Mouse (Mus musculus) lung, postnatal 4 days (tissue): ENCODE measurements around the gene Pnmal1.
A peak's percentile ranks its signal among the peaks of the same experiment; 100 is the strongest.

ENCODE experiments used
- DNase-seq, 2 experiments: peaks; one replicate each; pipeline ENCODE4 v3.0.0; 2021

The Pnmal1 gene

DNA sequence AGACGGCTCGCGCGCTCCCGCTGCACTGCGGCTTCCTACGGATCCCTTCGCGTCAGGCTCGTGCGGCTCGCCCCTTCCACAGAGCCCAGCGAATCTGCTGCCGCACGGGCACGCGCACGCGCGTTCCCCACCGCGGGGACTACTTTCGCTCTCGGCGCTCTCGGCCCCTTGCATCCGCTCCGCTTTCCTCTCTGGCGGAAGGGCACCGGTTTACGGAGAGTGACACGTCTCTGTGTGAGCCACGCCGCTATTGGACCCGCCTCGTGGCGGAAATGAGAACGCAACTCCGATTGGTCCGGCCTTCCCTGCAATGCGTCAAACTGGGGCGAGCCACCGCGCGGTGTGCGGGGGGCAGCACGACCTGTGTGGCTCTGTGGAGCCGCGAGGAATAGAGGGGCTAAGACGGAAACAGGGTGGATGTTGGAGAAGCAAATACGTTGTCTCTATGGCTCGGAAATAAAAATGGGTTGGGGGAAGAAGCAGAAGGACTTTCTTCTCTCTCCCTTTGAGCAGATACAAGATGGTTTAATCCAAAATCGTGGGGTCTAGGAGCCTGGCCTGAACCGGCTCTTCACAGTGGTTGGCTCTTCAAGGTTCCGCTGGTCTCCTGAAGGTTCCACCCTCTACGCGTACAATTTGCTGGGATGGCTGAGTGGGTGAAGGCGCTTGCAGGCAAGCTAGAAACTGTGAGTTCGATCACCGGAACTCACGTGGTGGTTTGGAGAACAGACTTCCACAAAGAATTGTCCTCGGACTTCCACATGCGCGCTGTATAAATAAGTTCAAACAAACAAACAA lies 35.2 kb upstream of the Pnmal1 start, which contains the start of gene Calm3:
TSS of gene Calm3 (minus strand) at position 78 of the 798 bp plus-strand sequence.
- peak; percentile 100 for DNase-seq

DNA sequence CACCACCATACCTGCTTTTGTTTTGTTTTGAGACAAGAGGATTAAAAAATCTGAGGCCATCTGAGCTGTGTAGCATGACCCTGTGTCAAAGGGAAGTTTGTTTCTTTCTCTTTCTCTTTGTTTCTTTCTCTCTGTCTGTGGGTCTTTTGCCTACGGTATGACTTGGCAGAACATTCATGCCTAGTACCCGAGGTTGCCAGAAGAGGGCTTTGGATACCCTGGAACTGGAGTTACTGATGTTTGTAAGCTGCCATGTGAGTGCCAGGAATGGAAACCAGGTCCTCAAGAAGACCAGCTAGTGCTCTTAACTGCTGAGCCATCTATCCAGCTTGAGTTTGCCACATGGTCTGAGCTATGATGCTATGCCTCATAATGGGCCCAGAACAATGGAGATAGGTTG lies 31.1 kb upstream of the Pnmal1 start:
- DNase-seq: no peak

DNA sequence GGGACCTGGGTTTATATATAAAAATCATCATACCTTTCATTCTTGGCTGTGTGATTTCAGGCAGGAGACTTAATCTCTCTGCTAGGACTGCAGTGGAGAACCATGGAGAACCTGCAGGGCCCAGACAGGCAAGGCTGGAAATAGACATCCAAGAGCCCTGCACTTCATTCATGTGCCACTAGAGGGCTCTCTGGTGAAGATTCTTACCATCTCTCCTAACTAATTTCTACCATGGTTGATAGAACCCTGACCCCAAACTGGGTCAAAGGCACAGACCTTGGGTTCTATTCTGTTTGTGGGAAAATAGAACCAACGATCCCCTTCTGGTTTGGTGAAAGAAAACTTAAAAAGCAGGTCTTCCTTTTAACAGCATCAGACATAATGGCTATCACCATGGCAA lies 28.6 kb upstream of the Pnmal1 start:
- peak in 1 of 2 experiments; percentile 75 for DNase-seq

DNA sequence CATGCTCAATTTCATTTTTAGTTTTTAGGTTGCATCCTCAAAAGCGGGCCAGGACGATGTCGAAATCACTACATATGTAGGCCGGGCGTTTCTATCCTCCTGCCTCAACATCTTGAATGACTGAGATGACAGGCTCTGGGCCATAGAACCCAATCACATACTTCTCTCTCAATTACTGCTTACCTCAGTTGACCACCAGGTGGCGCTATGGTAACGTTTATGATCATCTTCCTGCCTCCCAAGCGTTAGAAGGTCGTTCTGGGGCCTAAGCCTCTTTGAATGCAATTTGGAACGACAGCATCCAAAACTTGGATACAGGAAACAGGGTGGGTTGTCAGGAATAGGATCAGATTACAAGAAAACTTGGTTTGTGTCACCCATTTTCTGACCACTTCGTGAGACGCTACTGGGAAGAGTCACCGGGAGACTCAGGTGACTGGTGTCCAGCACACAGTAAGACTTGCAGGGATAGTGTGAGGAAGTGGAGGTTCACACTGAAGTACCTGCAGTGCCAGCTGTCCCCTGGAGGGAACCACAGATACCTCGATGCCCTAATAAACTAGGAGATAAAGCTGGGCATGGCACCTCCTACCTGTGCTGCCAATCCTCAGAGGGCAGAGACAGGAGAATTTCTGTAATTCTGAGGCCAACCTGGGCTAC lies 27.4 kb upstream of the Pnmal1 start:
- peak; percentile 42 to 87 for DNase-seq

DNA sequence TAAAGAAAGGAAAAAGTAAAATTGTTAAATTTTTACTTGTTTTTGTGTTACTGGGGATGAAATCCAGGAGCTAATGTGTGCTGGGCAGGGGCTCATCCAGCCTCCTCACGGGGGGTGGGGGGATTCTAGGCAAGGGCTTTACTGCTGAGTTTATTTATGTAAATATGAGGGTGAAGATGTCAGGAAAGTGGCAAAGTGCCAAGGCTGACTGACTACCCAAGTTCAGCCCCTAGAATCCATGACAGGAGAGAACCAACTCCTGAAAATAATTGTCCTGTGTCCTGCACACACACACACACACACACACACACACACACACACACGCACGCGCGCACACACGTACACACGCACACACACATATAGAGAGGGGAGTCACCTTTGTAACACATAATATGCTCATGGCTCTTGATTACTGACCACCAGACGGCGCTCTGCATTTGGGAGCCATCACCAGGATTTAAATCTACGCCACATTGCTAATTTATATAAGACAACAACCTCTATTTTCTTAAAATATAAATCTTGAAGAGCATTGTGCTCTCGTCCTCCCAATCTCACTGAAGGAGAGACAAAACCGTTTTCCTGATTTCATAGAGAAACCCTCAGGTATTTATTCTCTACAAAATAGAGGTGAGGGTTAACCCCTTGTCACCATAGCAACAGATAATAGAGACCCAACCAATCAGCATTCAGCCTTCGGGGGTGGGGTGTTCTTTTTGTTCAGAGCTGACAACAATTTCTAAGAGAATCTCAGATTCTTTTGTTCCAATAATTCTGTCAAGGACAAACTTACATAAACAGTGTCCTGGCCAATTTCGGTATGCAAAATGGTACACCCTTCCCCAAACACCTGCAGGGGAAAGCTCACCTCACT lies 26.5 kb upstream of the Pnmal1 start:
- peak in 1 of 2 experiments; percentile 60 for DNase-seq

DNA sequence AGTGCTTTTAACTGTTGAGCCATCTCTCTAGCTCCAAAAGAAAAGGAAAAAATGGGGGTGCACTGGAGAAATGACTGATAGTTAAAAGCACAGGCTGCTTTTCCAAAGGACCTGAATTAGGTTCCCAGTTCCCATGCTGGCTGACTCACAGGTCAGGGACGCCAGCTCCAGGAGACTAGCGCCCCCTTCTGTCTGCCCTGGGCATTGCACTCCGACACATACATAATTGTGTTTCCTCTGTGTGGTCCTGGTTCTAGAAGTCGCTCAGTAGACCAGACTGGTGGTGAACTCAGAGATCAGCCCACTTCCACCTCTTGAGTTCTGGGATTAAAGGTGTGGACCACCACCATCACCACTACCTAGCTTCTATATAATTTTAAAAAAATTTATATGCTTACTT lies 22.2 kb upstream of the Pnmal1 start:
- DNase-seq: no peak

DNA sequence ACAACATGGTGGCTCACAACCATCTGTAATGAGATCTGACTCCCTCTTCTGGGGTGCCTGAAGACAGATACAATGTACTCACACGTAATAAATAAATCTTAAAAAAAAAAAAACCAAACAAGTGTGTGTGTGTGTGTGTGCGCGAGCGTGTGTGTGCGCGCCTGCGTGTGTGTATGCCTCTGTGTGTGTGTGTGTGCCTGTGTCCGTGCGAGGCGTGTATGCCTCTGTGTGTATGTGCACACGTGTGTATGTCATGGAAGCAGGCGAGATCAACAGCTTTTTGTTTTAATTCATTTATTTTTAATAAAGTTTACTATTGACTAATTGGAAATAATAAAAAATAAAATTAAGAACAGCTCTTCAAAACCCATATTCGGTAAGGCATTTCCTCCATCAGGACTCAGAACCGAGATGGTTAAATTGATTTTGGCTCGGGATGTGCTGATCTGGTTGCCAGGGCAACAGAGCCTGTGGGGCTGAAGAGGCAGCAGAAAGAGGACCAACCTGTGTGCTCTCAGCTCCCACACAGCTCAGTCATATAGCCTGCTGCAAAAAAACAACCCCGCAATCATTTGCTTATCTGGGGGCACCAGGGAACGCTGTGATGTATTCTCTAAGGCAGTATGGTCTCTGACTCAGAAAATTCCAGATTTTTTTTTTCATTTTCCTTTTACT lies 21.2 kb upstream of the Pnmal1 start:
- no peak for DNase-seq

DNA sequence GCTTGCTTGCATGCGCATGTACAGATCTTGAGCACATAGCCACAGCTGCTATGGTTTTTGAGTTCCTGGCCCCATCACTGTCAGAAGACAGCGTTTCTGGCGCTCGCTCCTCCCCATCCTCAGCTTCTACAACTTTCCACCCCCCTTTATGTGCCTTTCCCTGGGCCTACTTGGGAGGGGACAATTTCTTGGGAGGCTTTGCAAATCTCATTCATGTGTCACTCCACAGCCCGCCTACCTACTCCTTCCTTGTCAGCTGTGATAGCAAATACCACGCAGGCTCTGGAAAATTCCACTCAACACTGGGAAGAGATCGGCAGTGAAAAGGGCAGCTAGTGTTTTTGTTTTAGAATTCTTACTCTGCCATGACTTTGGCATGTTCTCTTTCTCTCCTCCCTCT lies 19.2 kb upstream of the Pnmal1 start:
- DNase-seq: peak in 1 of 2 experiments; percentile 38

DNA sequence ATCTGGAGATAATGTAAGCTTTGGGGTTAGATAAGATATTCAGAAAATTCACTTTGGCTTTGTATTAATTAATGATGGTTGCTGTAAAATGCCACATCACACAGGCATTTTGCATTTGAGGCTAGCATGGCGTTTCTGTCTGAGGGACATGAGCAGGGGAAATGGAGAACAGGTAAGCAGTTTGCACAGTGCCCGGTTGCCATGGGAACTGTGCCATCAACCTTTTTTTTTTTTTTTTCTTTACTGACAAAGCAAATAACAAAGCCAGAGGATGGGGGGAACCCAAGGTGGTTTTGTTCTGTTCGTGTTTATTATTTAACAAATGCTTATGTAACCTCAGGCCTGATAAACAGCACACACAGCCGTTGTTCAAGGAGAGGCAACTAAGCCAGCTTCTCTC lies 16.6 kb upstream of the Pnmal1 start:
- DNase-seq: no peak

DNA sequence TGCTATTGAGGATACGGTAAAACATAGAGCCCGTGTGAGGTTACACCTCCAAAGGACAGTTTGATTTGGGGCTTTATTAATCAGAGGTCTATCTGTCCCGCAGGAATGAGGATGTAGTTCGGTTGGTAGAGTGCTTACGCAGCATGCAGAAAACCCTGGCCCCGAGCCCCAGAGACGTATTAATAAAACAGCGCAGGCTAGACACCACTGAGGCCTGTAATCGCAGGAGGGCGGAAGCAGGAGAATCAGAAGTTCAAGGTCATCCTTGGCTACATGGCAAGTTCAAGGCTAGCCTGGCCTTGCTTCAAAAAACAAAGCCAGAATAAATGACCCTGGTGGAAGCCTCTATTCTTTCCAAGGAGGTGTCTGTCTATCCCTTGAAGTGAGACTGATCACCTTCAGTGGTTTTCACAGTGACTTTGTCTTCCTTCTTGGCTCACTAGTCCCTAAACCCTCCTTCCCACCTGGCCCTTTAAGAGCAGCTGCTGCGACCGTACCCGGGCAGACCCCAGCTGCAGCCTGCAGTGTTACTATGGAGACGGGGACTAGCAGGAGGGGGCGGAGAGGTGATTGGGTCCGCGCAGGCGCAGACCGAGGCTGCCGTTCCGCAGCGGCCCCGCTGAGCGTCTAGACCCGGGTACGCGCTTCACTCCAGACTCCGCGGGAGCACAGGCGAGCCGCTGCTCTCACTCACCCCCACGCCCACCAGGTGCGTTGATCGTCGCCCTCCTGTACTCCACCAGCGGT lies 15.2 kb upstream of the Pnmal1 start, which contains the start of gene Pnmal2:
TSS of gene Pnmal2 (plus strand) at position 622 of the 747 bp plus-strand sequence.
- DNase-seq: peak; percentile 79 to 90

DNA sequence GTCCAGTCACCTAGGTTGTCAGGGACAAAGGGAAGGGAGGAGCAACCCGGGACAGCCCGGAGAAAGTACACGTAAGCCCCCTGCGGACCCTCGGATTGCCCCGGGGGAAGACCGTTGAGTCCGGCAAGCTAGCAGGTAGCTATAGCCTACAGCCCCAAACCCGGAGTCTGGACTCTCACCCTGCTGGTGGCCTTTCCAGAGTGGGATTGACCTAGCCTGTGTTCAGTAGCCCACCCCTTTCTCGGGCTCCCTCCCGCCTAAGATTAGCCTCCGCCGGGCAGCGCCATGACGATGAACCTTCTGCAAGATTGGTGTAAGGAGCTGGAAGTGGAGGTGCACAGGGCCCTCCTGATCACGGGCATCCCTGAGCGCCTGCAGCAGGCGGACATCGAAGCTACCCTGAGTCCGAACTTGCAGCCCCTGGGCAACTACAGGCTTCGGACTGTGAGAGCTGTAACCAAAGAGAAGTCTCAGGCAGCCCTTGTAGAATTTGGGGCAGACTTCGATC lies 14.6 kb upstream of the Pnmal1 start:
- no peak for DNase-seq

DNA sequence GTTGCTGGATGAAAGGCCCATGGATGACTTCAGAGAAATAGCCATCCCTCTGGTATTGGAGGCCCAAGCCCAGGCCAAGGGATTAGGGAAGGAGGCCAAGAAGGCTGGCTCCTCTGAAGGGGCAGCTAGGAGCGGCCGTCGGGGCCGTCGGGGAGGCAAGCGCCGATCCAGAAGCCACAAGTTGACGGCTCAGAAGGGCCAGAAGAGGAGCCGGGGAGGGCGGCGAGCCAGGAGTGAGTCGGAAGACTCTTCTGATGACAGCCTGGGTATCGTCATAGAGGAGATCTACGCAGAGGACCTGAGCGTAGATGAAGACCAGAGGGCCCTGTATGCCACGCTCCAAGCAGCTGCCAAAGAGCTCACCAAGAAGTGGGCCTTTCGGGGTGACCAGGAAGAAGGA lies 14.1 kb upstream of the Pnmal1 start:
- DNase-seq: no peak

DNA sequence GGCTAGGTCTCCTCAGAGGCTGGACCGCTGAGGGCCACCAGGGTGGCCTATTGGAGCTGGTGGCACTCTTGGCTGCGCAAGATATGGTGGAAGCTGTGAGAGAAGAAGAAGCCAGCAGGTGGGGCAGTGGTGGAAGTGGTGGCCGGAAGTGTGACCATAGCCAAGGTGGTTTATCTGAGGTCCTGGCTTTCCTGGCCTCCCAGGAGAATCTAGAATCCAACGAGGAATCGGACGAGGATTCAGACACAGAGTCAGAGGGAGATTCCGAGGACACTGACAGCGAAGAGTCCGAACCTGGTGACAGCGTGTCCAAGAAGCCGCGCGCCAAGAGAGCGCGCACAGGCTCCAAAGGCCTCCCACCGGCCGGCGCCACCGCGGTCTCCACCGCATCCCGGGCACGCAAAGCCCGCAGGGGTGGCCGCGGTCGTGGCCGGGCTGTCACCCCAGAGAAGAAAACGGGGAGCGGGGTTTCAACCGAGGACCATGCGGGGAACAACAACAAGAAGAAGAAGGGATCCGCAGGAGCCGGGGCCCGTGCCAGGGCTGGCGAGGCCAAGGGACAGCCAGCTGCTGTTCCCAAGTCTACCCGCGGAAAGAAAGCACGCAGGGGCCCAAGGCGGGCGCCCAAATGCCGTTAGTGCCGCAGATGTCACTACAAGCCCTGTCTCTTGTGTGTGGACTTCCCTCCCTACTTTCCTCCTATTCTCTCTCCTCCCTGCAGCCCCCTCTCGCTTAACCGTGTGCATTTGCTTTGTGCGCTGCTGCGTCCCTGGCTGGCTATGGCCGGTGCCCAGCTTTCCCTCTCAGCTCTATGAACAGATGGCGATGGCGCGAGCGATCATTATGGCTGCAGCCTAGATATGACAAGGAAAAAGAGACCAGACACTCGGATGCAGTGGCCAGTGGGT lies 12.8 kb upstream of the Pnmal1 start:
- DNase-seq: peak; percentile 21 to 41

DNA sequence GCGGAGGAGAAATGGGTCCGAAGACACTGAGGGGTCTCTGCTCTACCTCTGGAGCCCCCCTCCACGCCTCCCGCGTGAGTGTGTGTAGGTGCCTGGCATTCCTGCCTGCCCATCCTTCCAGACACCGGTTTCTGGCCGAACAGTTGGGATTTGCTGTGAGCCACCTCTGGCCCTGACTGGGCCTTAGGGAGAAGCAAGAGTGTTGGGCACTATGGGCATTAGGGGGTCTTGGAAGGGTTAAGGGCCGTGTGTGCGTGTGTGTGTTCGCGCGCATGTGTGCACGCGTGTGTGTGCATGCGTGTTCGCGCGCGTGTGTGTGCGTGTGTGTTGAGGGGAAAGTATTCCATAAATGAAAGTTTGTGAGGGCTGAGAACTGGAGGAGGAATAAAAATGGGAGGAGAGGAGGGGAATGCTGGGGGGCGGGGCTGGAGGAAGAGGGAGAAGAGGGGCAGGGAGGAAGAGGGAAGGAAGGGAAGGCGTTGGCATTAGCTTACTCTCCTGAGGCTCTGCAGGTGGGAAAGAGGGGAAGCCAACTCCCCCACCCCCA lies 12.1 kb upstream of the Pnmal1 start:
- no peak for DNase-seq

DNA sequence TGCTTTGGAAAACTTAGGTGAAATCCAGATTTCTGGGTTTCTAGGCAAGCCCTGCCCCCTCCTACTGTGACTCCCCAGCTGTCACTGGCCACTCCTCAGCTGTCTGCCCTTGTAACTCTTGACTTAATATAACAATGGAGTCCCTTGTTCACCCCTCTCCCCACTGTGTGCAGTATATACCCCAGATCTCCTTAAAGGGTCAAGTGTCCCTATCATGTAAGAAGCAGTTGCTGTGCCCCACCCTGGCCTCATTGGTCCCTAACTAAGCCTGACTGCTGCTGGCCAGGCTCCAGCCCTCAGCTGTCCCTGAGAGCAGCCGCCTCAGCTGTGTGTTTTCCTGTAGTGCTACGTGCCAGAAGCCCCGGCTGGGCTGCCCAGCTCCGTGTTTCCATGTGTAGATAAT lies 11.5 kb upstream of the Pnmal1 start:
- DNase-seq: peak; percentile 57 to 82

DNA sequence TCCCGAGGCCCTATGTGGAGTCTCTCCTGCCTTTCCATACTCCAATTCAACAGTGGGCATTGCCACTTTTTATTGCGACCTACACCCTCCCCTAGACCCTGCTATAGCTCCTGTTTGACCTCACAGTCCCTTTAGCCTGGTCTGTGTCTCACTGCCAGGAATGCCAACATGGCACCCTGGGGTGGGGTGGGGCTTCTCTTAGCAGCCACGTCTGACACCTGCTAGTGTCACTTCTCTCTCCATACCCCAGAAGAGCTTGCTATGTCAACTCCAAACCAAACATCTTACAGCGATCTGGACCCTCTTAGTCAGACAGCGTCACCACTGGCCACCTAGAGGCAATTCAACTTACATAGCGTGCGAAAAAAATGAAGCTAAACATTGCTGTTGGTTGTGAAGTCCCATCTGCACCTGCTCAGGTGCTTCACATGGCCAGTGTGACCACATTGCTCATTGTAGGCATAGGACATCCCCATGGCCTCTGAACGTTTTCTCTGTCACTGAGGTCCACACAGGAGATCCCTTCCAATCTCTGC lies 10.5 kb upstream of the Pnmal1 start:
- DNase-seq: no peak

DNA sequence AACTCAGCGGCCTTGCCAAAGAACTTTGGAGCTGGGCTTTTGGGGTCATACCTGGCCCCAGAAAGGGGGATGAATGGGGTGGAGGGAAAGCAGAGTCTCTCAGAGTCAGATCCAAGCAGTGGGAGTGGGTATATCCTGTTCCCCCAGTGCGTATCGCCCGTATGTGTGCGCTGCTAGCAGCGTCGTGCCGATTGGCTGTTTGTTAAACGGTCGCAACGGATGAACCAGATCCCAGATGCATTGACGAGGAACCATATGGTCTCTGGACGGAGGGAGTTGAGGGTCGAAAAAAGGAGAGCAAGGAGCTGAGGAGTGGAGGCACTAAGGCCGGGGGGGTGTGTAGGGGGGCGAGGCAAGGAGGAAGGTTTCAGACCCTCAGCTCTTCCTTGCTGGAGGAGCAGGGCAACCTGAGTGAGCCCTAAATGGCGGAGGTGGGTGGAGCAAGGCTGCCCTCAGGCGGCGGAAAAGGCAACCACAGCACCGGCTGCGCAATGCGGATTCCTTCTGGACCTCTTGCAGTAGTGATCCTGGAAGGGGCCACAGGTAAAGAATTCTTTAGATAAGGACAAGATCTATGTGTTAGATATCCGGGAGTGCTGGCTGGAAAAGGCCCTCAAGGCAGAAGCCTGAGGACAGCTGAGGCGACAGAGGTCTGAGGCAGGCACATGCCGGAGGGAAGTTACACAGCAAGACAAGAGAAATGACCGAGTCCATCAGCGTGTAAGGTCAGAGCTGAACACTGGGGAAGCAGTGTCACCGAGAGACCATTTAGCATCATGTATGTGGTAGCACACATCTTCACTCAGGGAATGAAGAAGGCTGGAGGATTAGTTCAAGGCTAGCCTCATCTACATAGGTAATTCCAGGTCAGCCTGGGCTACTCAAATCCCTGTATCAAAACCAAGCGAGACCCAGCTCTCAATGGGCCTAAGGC lies 9.3 kb upstream of the Pnmal1 start:
- DNase-seq: peak; percentile 74 to 84

DNA sequence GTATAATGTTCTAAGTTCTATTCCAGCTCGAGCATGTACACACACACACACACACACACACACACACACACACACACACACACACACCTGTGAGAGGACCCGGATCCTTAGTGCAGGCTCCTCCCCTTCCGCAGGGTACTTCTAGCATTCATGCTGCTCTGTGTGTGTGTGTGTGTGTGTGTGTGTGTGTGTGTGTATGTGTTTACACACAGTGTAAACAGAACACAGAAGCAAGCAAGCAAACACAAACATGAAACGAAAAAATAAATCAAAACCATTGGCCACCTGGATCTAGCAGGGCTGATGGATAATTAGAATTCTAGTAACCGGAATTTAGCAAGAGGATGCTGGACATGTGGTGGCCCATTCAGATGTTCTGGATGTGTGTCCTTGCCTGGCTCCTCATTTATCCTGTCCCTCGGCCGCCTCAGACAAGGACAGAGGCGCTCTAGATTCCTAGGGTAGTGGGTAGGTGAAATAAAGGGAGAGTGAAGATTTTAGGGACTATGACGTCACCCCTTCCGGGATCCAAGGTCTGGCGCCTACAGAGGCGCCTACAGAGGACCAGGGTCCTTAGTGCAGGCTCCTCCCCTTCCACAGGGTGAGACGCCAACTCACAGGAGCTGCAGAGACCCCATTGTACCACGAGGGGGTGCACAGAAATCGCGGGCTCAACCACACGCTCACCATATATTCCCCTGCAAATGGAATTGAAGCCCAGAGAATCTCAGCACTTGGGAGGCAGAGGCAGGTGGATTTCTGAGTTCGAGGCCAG lies 8.4 kb upstream of the Pnmal1 start:
- peak; percentile 84 to 88 for DNase-seq
